Mouse (Mus musculus): ENCODE results near the gene Cfl1.

DNA sequence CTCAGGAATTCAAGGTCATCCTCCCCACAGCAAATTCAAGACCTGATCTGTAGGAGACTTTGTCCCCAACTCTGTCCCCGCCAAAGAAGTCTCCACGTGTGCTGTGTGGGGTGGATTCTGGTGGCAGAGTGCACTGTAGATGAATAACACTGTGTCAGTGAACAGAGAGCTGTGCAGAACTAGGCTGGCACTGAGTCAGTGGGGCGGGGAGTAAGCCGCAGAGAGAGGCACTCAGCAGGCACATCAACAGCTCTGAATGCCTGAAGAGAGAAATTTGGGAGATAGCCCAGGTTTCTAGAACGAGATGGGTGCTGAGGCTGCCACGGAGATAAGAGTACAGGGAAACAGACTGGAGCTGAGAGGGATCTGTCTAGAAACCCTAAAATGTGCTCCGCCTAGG lies 31.2 kb upstream of the Cfl1 start:
- TF ChIP-seq TAL1 (conservative IDR thresholded peaks at IDR 0.05; ENCODE audit: low read depth, low read length) (no peak), CTCF (IDR thresholded peaks at IDR 0.05; ENCODE audit: low read depth, low read length) (no peak), POLR2AphosphoS5 (IDR thresholded peaks at IDR 0.05; ENCODE audit: insufficient replicate concordance, low read depth, low read length) (no peak), GATA2 (IDR thresholded peaks at IDR 0.05; ENCODE audit: borderline replicate concordance, low read depth, low read length) (no peak)

All from G1E (cell line).